Mouse (Mus musculus) heart, embryonic 11.5 days (tissue): ENCODE measurements around the gene Skap1. TPM values are rescaled to one million over a fixed set of nuclear protein-coding genes. Genes with fewer than 3 reads are reported as not detected.

ENCODE experiments used
- ATAC-seq: fragments of 200-750 bp; cut with Nextera tagmentation; replicated peaks from 2 replicates; pipeline ENCODE4 v1.8.0; 2017; ENCODE audit warnings: moderate library complexity; ENCODE audit not compliant: insufficient number of reproducible peaks, low FRiP score, low TSS enrichment
- H3K27ac ChIP-seq: fragments of 300-500 bp; sonication (generic); 2 replicates; pipeline ENCODE4 v1.5.1; 2014; ENCODE audit warnings: mild to moderate bottlenecking, low read depth, low read length
- H3K27me3 ChIP-seq: fragments of 300-500 bp; sonication (generic); 2 replicates; pipeline ENCODE4 v1.6.1; 2014; ENCODE audit warnings: mild to moderate bottlenecking, low read length, mixed read lengths; ENCODE audit not compliant: control insufficient read depth, insufficient read depth
- H3K36me3 ChIP-seq: fragments of 300-500 bp; sonication (generic); 2 replicates; pipeline ENCODE4 v1.6.1; 2014; ENCODE audit warnings: mild to moderate bottlenecking, low read length, moderate library complexity, mixed read lengths; ENCODE audit not compliant: control insufficient read depth, insufficient read depth
- H3K4me1 ChIP-seq: fragments of 300-500 bp; sonication (generic); 2 replicates; pipeline ENCODE4 v1.6.1; 2014; ENCODE audit warnings: low read length; ENCODE audit not compliant: control insufficient read depth, insufficient read depth
- H3K4me2 ChIP-seq: fragments of 300-500 bp; sonication (generic); 2 replicates; pipeline ENCODE4 v1.6.1; 2014; ENCODE audit warnings: mild to moderate bottlenecking, moderate library complexity
- H3K4me3 ChIP-seq: fragments of 300-500 bp; sonication (generic); 2 replicates; pipeline ENCODE4 v1.5.1; 2014; ENCODE audit warnings: low read depth, low read length
- H3K9ac ChIP-seq: fragments of 300-500 bp; sonication (generic); 2 replicates; pipeline ENCODE4 v1.6.1; 2014; ENCODE audit warnings: mild to moderate bottlenecking, low read depth, low read length, moderate library complexity
- H3K9me3 ChIP-seq: fragments of 300-500 bp; sonication (generic); replicated peaks from 2 replicates; pipeline ENCODE4 v1.6.1; 2016; ENCODE audit warnings: low read length; ENCODE audit not compliant: control insufficient read depth
- WGBS: fragments of 180-500 bp; shearing (Covaris S2); extraction: QIAGEN DNeasy Blood & Tissue Kit; methylation state at CpG from one replicate; pipeline ENCODE4 v1.1.7; 2014; ENCODE audit not compliant: insufficient replicate concordance; 5-methylcytosine and 5-hydroxymethylcytosine counted together
- polyA plus RNA-seq: library from polyadenylated mRNA; unstranded; fragments of >200 nt; fragmentation: Nextera tagmentation; extraction: Ambion mirVana; gene quantifications from 2 replicates; pipeline ENCODE4 v1.2.1, GENCODE M21; 2014

The Skap1 gene
- polyA plus RNA-seq, 1 experiment from 2014 or later, result 0.46 TPM

GRCm38 (mm10) chr11:96431871-96432270, 32.5 kb upstream of the Skap1 start:
- Histone ChIP-seq H3K4me3 (no peak overlapping the region), H3K27ac (no peak overlapping the region), H3K4me1 (0 out of 2 replicates have a peak, but pooled peaks cover 6% of the 10 kb centered on the region), H3K9ac (no peak overlapping the region), H3K4me2 (no peak overlapping the region), H3K9me3 (no peaks in the 10 kb centered on the region), H3K27me3 (peaks cover 8% of the 10 kb centered on the region), H3K36me3 (no peaks in the 10 kb centered on the region)
- ATAC-seq, result no peak
- WGBS, result 57% methylated on average over 9 of the region's 9 CpGs

- no peak for ATAC-seq
- Histone ChIP-seq H3K27ac (no peak overlapping the region), H3K4me3 (no peak overlapping the region), H3K9ac (no peak overlapping the region), H3K36me3 (no peaks in the 10 kb centered on the region), H3K4me2 (no peak overlapping the region), H3K4me1 (0 out of 2 replicates have a peak, but pooled peaks cover 6% of the 10 kb centered on the region), H3K9me3 (no peaks in the 10 kb centered on the region), H3K27me3 (peaks cover 19% of the 10 kb centered on the region)
- 52% methylated on average over 6 of the region's 6 CpGs for WGBS
Observed at GRCm38 (mm10) chr11:96434888-96435287, 29.5 kb upstream of the Skap1 start.

GRCm38 (mm10) chr11:96436525-96436924, 27.9 kb upstream of the Skap1 start:
- WGBS, result 53% methylated on average over 7 of the region's 7 CpGs
- ATAC-seq, result no peak
- H3K4me1 ChIP-seq, result 0 out of 2 replicates have a peak, but pooled peaks cover 6% of the 10 kb centered on the region
- no peak overlapping the region for H3K4me2 ChIP-seq
- H3K9ac ChIP-seq, result no peak overlapping the region
- H3K36me3 ChIP-seq, result no peaks in the 10 kb centered on the region
- no peaks in the 10 kb centered on the region for H3K9me3 ChIP-seq
- H3K27me3 ChIP-seq, result peaks cover 18% of the 10 kb centered on the region; the same call in 1 of the 2 replicates
- H3K27ac ChIP-seq, result no peak overlapping the region
- no peak overlapping the region for H3K4me3 ChIP-seq

- Histone ChIP-seq H3K4me1 (no peaks in the 10 kb centered on the region), H3K4me3 (no peak overlapping the region), H3K9ac (no peak overlapping the region), H3K4me2 (no peak overlapping the region), H3K9me3 (no peaks in the 10 kb centered on the region), H3K27ac (no peak overlapping the region), H3K27me3 (peaks cover 21% of the 10 kb centered on the region; the same call in 1 of the 2 replicates), H3K36me3 (no peaks in the 10 kb centered on the region)
- no peak for ATAC-seq
- 6% methylated on average over 7 of the region's 7 CpGs for WGBS
Observed at GRCm38 (mm10) chr11:96438787-96439186, 25.6 kb upstream of the Skap1 start.

GRCm38 (mm10) chr11:96441546-96442185, 22.7 kb upstream of the Skap1 start:
- no peak for ATAC-seq
- no peaks in the 10 kb centered on the region for H3K9me3 ChIP-seq
- H3K36me3 ChIP-seq, result no peaks in the 10 kb centered on the region
- H3K27me3 ChIP-seq, result peaks cover 21% of the 10 kb centered on the region; the same call in 1 of the 2 replicates
- H3K4me2 ChIP-seq, result no peak overlapping the region
- no peaks in the 10 kb centered on the region for H3K4me1 ChIP-seq
- no peak overlapping the region for H3K4me3 ChIP-seq
- H3K9ac ChIP-seq, result no peak overlapping the region
- 59% methylated on average over 12 of the region's 12 CpGs for WGBS
- no peak overlapping the region for H3K27ac ChIP-seq

GRCm38 (mm10) chr11:96442468-96442867, 21.9 kb upstream of the Skap1 start:
- ATAC-seq, result no peak
- WGBS, result 75% methylated on average over 5 of the region's 5 CpGs
- no peak overlapping the region for H3K4me2 ChIP-seq
- H3K9me3 ChIP-seq, result no peaks in the 10 kb centered on the region
- H3K4me3 ChIP-seq, result no peak overlapping the region
- H3K4me1 ChIP-seq, result no peaks in the 10 kb centered on the region
- no peaks in the 10 kb centered on the region for H3K36me3 ChIP-seq
- H3K27me3 ChIP-seq, result peaks cover 18% of the 10 kb centered on the region; the same call in 1 of the 2 replicates
- no peak overlapping the region for H3K27ac ChIP-seq
- H3K9ac ChIP-seq, result no peak overlapping the region

- WGBS, result 63% methylated on average over 24 of the region's 24 CpGs
Observed at GRCm38 (mm10) chr11:96447931-96448330, 16.5 kb upstream of the Skap1 start.

GRCm38 (mm10) chr11:96455111-96455510, 9.3 kb upstream of the Skap1 start:
- Histone ChIP-seq H3K4me1 (no peaks in the 10 kb centered on the region), H3K4me3 (no peak overlapping the region), H3K4me2 (no peak overlapping the region), H3K9ac (no peak overlapping the region), H3K36me3 (no peaks in the 10 kb centered on the region), H3K27ac (no peak overlapping the region), H3K27me3 (peaks cover 3% of the 10 kb centered on the region), H3K9me3 (no peaks in the 10 kb centered on the region)
- 67% methylated on average over 5 of the region's 5 CpGs for WGBS
- ATAC-seq, result no peak

More at GRCm38 (mm10) chr11:96447931-96448330, 16.5 kb upstream of the Skap1 start:
- H3K4me1 ChIP-seq, result no peaks in the 10 kb centered on the region
- no peak overlapping the region for H3K27ac ChIP-seq
- no peak overlapping the region for H3K4me3 ChIP-seq
- H3K4me2 ChIP-seq, result no peak overlapping the region
- no peak for ATAC-seq
- H3K9me3 ChIP-seq, result no peaks in the 10 kb centered on the region
- H3K36me3 ChIP-seq, result no peaks in the 10 kb centered on the region
- H3K27me3 ChIP-seq, result 0 out of 2 replicates have a peak, but pooled peaks cover 6% of the 10 kb centered on the region
- no peak overlapping the region for H3K9ac ChIP-seq
